Mouse (Mus musculus) limb, embryonic 12.5 days (tissue): Measurements from ENCODE around the gene Ndufaf7. TPM values are rescaled to one million over a fixed set of nuclear protein-coding genes. Genes with fewer than 3 reads are reported as not detected.

Experiments used
- ATAC-seq: fragments of 200-750 bp; cut with Nextera tagmentation; 2 replicates; pipeline ENCODE4 v1.8.0; 2017; ENCODE audit warnings: low read depth, moderate TSS enrichment; ENCODE audit not compliant: insufficient number of reproducible peaks, insufficient read depth, low FRiP score, low TSS enrichment
- H3K27ac ChIP-seq: fragments of 300-500 bp; sonication (generic); 2 replicates; pipeline ENCODE4 v1.5.1; 2016; ENCODE audit warnings: mild to moderate bottlenecking, moderate library complexity
- H3K27me3 ChIP-seq: fragments of 300-500 bp; sonication (generic); 2 replicates; pipeline ENCODE4 v1.6.1; 2016; ENCODE audit warnings: mild to moderate bottlenecking, moderate library complexity
- H3K36me3 ChIP-seq: fragments of 300-500 bp; sonication (generic); 2 replicates; pipeline ENCODE4 v1.6.1; 2016; ENCODE audit warnings: mild to moderate bottlenecking, moderate library complexity
- H3K4me1 ChIP-seq: fragments of 300-500 bp; sonication (generic); replicated peaks from 2 replicates; pipeline ENCODE4 v1.6.1; 2016
- H3K4me2 ChIP-seq: fragments of 300-500 bp; sonication (generic); 2 replicates; pipeline ENCODE4 v1.6.1; 2016; ENCODE audit warnings: mild to moderate bottlenecking, moderate library complexity
- H3K4me3 ChIP-seq: fragments of 300-500 bp; sonication (generic); replicated peaks from 2 replicates; pipeline ENCODE4 v1.5.1; 2016; ENCODE audit warnings: mild to moderate bottlenecking
- H3K9ac ChIP-seq: fragments of 300-500 bp; sonication (generic); replicated peaks from 2 replicates; pipeline ENCODE4 v1.6.1; 2016; ENCODE audit warnings: mild to moderate bottlenecking, moderate library complexity
- H3K9me3 ChIP-seq: fragments of 300-500 bp; sonication (generic); 2 replicates; pipeline ENCODE4 v1.6.1; 2016; ENCODE audit warnings: mild to moderate bottlenecking, moderate library complexity
- WGBS: fragments of 180-500 bp; shearing (Covaris S2); methylation state at CpG from one replicate; pipeline ENCODE4 v1.1.7; 2016; 5-methylcytosine and 5-hydroxymethylcytosine counted together
- polyA plus RNA-seq: library from polyadenylated mRNA; unstranded; fragments of >200 nt; fragmentation: Nextera tagmentation; extraction: Ambion mirVana; gene quantifications from 2 replicates; pipeline ENCODE4 v1.2.1, GENCODE M21; 2016

Gene Ndufaf7
- polyA plus RNA-seq, 1 experiment from 2014 or later = 59.4 TPM

DNA sequence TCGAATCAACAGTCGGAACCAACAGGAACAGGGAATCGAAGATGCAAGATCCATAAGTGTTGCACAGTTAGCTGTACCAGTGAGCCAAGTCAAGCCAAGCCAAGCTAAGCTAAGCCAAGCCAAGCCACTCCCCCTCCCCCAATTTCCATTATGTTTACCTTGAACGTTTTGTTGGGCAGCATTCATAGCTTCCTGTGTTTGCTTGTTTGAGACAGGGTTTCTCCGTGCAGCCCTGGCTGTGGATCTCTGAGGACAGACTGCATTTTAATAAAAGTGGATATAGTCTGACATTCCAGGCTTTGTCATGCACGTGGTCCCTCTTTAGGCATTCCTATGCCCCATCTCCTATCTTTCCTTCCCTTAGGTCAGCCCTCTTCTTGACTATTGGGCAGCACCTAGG, 21.2 kb upstream of the Ndufaf7 start:
- peak overlapping the region; percentile 90 for H3K27ac ChIP-seq
- peaks cover 8% of the 10 kb centered on the region; the same call in 1 of the 2 replicates for H3K4me1 ChIP-seq
- peaks cover 21% of the 10 kb centered on the region for H3K36me3 ChIP-seq
- H3K4me3 ChIP-seq = peak overlapping the region; percentile 68
- H3K27me3 ChIP-seq = no peaks in the 10 kb centered on the region
- no peaks in the 10 kb centered on the region for H3K9me3 ChIP-seq
- H3K4me2 ChIP-seq = peak overlapping the region; percentile 70
- 56% methylated on average over 6 of the region's 6 CpGs for WGBS
- ATAC-seq = peak; percentile 0; the same call in 1 of the 2 replicates
- H3K9ac ChIP-seq = peak overlapping the region; percentile 74; the same call in 1 of the 2 replicates

DNA sequence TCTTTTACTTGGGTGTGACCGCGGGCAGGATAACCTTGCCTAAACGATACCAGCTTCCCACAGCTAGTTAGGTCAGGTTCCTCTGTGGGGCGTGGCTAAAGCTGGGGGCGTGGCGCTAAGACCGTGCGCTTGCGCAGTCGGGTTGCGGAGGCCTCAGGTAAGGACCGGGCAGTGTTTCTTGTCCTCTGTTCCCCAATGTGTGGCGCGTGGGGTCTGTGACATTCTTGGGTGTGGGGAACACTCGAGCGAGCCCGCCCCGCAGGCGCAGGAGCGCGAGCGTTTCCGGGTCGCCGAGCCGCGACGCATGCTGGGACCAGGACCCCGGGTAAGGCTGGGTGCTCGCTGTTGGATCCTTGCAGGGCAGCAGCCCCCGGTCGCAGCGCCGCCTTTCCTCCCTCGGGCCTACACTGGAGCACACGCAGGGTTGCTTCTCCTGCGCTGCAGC, 20.5 kb upstream of the Ndufaf7 start, which contains the start of gene Cebpzos:
Cebpzos (plus strand) TSS at position 132 of the 445 bp plus-strand sequence.
- peak within 1 kb of the TSS; percentile 90 for H3K27ac ChIP-seq
- H3K9ac ChIP-seq = peak within 1 kb of the TSS; percentile 74
- under 1% methylated on average over 37 of the region's 37 CpGs for WGBS
- peaks cover 26% of the 10 kb centered on the region for H3K36me3 ChIP-seq
- H3K4me2 ChIP-seq = peak within 1 kb of the TSS; percentile 70
- ATAC-seq = peak; percentile 94
- peak within 1 kb of the TSS; percentile 68 for H3K4me3 ChIP-seq
- no peaks in the 10 kb centered on the region for H3K9me3 ChIP-seq
- H3K4me1 ChIP-seq = peaks cover 8% of the 10 kb centered on the region; the same call in 1 of the 2 replicates
- H3K27me3 ChIP-seq = no peaks in the 10 kb centered on the region

DNA sequence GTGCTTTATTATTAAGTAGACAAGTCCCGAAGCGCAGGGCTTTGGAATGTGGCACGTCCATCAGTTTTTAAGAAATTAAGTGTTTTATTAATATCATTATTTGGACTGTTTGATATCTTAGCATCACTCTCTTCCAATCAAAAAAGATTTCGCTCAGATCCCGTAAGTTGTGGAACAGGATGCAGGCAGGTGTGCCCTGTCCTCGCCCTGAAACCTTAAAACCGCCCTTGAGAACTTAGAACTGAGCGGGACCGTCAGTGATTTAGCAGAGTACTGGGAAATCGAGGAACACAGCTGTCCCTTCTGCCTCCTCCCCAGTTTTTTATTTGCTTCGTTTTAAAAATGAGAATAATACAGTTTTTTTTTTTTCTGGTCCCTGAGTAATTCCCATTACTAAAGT, 20.0 kb upstream of the Ndufaf7 start:
- 4% methylated on average over 11 of the region's 11 CpGs for WGBS
- no peaks in the 10 kb centered on the region for H3K9me3 ChIP-seq

DNA sequence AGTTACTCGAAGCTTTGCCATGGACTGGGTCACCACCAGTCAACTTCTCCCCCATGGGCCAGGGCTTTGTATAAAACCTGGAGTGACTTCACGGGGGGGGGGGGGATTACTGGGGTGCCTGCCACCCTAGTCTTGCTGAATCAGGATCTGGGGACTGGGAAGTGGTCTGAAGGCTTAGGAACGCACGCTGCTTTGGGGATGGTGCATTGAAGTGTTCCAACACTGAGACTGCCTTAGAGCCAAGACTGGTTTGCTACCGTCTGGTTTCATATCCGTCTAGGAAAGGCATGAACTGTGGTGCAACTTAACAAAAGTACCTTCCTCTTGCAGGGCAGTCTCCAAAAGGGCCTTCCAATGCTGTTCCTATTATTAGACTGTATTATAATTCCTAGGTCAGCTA, 19.2 kb upstream of the Ndufaf7 start:
- 0 out of 2 replicates have a peak overlapping the region, but pooled peaks have one; percentile 23 for H3K9ac ChIP-seq
- H3K9me3 ChIP-seq = no peaks in the 10 kb centered on the region
- no peaks in the 10 kb centered on the region for H3K27me3 ChIP-seq
- 54% methylated on average over 6 of the region's 6 CpGs for WGBS
- peaks cover 39% of the 10 kb centered on the region for H3K36me3 ChIP-seq
- no peak overlapping the region for H3K27ac ChIP-seq
- ATAC-seq = no peak
- H3K4me1 ChIP-seq = peaks cover 8% of the 10 kb centered on the region; the same call in 1 of the 2 replicates
- H3K4me3 ChIP-seq = peak overlapping the region; percentile 7; the same call in 1 of the 2 replicates
- H3K4me2 ChIP-seq = peak overlapping the region; percentile 70

More for the DNA sequence above, 20.0 kb upstream of the Ndufaf7 start:
- H3K4me3 ChIP-seq = peak overlapping the region; percentile 68
- peak overlapping the region; percentile 74 for H3K9ac ChIP-seq
- no peak for ATAC-seq
- peaks cover 8% of the 10 kb centered on the region; the same call in 1 of the 2 replicates for H3K4me1 ChIP-seq
- no peaks in the 10 kb centered on the region for H3K27me3 ChIP-seq
- peak overlapping the region; percentile 90 for H3K27ac ChIP-seq
- H3K36me3 ChIP-seq = peaks cover 31% of the 10 kb centered on the region
- H3K4me2 ChIP-seq = peak overlapping the region; percentile 70

DNA sequence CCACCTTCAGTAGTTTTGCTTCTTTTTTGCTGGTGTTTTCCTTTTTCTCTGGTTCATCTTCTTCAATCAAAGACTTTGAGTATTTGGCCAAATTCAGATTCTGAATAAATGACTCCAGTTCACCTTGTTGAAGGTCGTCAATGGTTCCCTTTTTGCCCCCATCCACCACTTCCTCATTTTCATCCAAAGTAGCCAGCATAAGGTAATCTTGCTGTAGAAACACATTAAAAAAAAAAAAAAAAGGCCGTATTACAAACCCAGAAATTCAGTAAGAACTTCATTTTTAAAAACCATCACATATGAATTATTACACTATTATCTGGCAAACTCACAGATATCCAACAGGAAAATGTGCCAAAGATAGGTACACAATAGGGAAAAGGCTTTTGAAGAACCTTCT, 1.1 kb upstream of the Ndufaf7 start:
- H3K4me2 ChIP-seq = peak overlapping the region; percentile 72
- ATAC-seq = no peak
- peak overlapping the region; percentile 79 for H3K9ac ChIP-seq
- no peak overlapping the region for H3K27ac ChIP-seq
- peaks cover 14% of the 10 kb centered on the region for H3K4me1 ChIP-seq
- peaks cover 53% of the 10 kb centered on the region for H3K36me3 ChIP-seq
- H3K27me3 ChIP-seq = no peaks in the 10 kb centered on the region
- no peaks in the 10 kb centered on the region for H3K9me3 ChIP-seq
- 80% methylated on average over 2 of the region's 2 CpGs for WGBS
- H3K4me3 ChIP-seq = peak overlapping the region; percentile 74

DNA sequence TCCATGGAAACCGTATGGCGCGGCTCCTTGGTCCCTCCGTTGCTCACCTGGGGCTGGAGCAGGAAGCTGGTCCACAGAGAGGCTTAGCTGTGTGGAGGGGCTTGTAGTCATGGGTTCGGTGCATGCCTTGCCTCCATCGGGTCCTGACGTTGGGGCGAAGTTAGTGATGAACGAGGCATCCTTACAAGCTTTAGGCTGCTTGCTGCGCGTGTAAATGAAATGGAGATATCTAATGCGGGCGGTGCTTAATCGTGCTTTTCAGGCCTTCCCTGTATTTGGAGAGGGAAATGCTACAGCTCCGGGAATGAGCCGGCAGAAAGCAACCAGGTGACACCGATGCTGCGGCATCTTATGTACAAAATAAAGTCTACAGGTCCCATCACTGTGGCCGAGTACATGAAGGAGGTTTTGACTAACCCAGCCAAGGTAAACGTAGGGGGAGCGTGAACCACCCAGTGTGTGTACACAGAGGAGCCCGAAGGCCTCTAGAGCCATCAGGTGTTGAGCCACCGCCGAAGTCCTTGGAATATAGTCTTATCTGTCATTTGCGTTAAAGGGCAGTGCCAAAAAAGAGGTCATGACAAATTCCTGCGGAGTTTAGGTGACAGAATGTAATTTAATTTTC, 405 bp downstream of the Ndufaf7 start:
- 13% methylated on average over 26 of the region's 26 CpGs for WGBS
- Histone ChIP-seq H3K4me1 (peaks cover 14% of the 10 kb centered on the region), H3K36me3 (peaks cover 48% of the 10 kb centered on the region), H3K4me3 (peak overlapping the region; percentile 74), H3K9me3 (no peaks in the 10 kb centered on the region), H3K4me2 (peak overlapping the region; percentile 72), H3K27me3 (no peaks in the 10 kb centered on the region), H3K9ac (peak overlapping the region; percentile 79), H3K27ac (no peak overlapping the region)
- ATAC-seq = no peak

DNA sequence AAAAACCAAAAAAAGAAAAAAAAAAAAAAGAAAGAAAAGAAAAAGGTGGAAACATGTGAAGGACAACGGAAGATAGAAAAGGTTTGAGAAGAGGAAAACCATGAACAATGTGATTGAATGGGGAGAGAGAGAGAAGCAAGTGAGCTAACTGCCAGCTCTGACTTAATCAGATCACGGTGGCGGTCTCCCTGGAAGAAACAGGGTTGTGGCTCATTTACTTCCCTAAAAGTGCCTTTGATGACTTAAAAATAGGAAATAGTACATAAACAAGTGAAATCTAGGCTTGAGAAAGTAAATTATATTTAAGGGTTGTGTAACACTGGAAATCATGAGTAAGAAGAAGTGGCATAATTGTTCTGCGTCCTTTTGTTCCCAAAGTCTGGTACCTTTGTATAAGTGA, 2.0 kb downstream of the Ndufaf7 start:
- Histone ChIP-seq H3K4me2 (no peak overlapping the region), H3K27me3 (no peaks in the 10 kb centered on the region), H3K9me3 (no peaks in the 10 kb centered on the region), H3K36me3 (peaks cover 44% of the 10 kb centered on the region), H3K9ac (no peak overlapping the region), H3K4me1 (peaks cover 11% of the 10 kb centered on the region), H3K27ac (no peak overlapping the region), H3K4me3 (no peak overlapping the region)
- ATAC-seq = no peak
- 96% methylated on average over 4 of the region's 4 CpGs for WGBS

DNA sequence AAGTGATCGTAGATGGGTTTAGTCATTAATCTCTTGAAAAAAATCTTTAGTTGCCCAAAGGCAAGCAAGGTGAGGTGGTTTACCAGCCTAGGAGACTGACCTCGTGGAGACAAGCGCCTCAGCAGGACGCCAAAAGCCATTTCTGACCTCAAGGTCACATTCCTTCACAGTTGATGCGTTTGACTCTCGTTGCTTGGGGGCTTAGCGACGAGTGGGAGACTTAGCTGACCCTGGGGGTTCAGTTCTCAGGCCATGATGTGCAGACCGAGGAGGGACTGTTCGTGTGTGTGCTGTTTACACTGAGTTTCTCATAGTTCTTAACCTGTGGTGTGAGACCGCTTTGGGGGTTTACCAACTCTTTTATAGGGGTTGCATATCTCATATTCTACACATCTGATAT, 5.6 kb downstream of the Ndufaf7 start:
- Histone ChIP-seq H3K36me3 (peaks cover 52% of the 10 kb centered on the region), H3K9me3 (no peaks in the 10 kb centered on the region), H3K27me3 (no peaks in the 10 kb centered on the region), H3K9ac (no peak overlapping the region), H3K4me1 (peaks cover 3% of the 10 kb centered on the region), H3K27ac (no peak overlapping the region), H3K4me2 (no peak overlapping the region), H3K4me3 (no peak overlapping the region)
- WGBS = 61% methylated on average over 11 of the region's 11 CpGs
- ATAC-seq = no peak

DNA sequence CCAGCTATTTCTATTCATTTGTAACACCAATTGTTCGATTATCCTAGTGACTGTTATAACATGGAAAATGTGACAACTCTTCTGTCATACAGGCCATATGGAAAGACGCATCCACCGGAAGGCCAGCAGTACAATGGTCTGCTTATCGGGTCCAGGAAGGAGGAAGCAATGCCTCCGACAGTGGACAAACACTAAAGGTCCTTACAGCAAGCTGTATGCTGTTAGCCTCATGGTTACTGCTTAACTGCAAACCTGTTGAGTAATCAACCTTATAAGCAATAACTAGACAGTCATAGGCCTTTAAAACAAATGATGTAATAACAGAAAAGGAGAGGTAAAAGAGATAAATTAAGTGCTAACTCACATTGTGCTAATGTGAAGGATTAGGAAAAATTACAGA, 14.3 kb downstream of the Ndufaf7 start:
- no peak for ATAC-seq
- Histone ChIP-seq H3K4me2 (no peak overlapping the region), H3K36me3 (peaks cover 93% of the 10 kb centered on the region), H3K4me1 (no peaks in the 10 kb centered on the region), H3K4me3 (no peak overlapping the region), H3K9me3 (no peaks in the 10 kb centered on the region), H3K9ac (no peak overlapping the region), H3K27ac (no peak overlapping the region), H3K27me3 (no peaks in the 10 kb centered on the region)
- 90% methylated on average over 5 of the region's 5 CpGs for WGBS

DNA sequence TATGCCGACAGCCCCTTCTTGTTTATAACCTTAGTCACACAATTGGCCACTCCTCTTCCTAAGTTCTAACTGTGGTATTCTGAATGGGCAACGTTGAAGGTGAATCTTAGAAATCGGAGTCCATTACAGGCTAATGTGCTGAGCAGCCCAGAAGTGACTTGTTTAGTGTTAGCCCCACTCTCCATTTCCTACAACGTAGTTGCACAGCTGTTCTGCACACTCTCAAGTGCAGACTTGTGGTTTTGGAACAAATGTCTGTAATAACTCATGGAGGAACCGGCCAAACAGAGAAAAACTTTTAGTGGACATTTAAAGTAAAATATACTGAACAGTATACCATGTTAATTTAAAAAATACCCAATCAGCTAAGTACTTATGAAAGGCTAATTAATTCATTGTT, 15.1 kb downstream of the Ndufaf7 start:
- no peak overlapping the region for H3K9ac ChIP-seq
- peaks cover 90% of the 10 kb centered on the region for H3K36me3 ChIP-seq
- ATAC-seq = no peak
- 88% methylated on average over 5 of the region's 5 CpGs for WGBS
- H3K4me2 ChIP-seq = no peak overlapping the region
- no peaks in the 10 kb centered on the region for H3K4me1 ChIP-seq
- no peaks in the 10 kb centered on the region for H3K27me3 ChIP-seq
- no peak overlapping the region for H3K4me3 ChIP-seq
- no peaks in the 10 kb centered on the region for H3K9me3 ChIP-seq
- no peak overlapping the region for H3K27ac ChIP-seq

DNA sequence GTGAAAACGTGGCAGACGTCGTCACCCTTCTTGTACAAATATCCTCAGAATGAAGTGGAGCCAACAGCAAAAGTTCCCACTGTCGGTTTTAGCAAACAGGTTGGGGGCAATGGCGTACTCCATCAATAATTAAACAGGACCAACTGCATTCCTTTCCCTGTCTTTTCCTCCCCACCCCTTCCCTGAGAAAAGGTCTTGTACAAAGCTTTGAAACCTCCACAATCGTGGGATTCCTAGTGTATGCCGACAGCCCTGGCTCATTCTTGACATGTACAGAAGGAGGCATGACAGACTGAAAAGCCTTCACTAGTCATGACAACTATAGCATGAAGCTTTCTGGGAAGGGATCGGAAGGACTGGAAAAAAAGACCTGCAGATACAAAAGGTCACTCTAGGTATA, 16.3 kb downstream of the Ndufaf7 start:
- Histone ChIP-seq H3K9me3 (no peaks in the 10 kb centered on the region), H3K27me3 (no peaks in the 10 kb centered on the region), H3K4me1 (no peaks in the 10 kb centered on the region), H3K36me3 (peaks cover 91% of the 10 kb centered on the region), H3K4me3 (no peak overlapping the region), H3K9ac (no peak overlapping the region), H3K27ac (no peak overlapping the region), H3K4me2 (no peak overlapping the region)
- 92% methylated on average over 8 of the region's 8 CpGs for WGBS
- ATAC-seq = no peak

DNA sequence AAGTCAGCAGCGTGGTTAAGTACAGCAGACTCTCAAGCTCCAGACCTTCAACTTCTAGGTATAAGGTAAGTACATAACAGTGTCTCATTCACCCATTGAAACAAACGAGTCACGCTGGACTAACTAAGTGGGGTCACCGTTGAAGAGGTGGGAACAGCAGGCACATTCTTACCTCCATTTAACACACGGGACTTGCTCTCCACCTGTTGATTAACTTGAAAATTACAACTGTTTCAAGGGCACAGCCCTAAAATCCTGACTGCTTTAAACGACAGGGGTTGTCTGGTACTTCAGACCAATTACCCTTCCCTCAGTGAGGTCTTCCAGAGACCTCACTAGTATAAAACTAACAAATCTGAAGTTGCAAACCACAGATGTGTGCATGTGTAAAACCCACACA, 22.5 kb downstream of the Ndufaf7 start:
- WGBS = 75% methylated on average over 6 of the region's 6 CpGs
- no peak for ATAC-seq
- H3K4me1 ChIP-seq = no peaks in the 10 kb centered on the region
- H3K36me3 ChIP-seq = peaks cover 86% of the 10 kb centered on the region
- no peak overlapping the region for H3K4me2 ChIP-seq
- no peaks in the 10 kb centered on the region for H3K9me3 ChIP-seq
- H3K4me3 ChIP-seq = no peak overlapping the region
- no peaks in the 10 kb centered on the region for H3K27me3 ChIP-seq
- H3K9ac ChIP-seq = no peak overlapping the region
- no peak overlapping the region for H3K27ac ChIP-seq
